Mouse (Mus musculus) adrenal gland, adult (tissue): ENCODE measurements around the gene Pate1.
A peak's percentile ranks its signal among the peaks of the same experiment; 100 is the strongest.

ENCODE experiments used
- DNase-seq, 2 experiments: peaks; one replicate each; pipeline ENCODE4 v3.0.0; 2022 to 2023; ENCODE audit warnings: low spot score in 1 of 2; ENCODE audit not compliant: inconsistent age in 2 of 2

The Pate1 gene

GRCm38 (mm10) chr9:35687013-35687412 lies at the start of gene Pate1:
Gene Pate1, minus strand, starts transcription at chr9:35687390.
- peak in 1 of 2 experiments; percentile 16 for DNase-seq

DNA sequence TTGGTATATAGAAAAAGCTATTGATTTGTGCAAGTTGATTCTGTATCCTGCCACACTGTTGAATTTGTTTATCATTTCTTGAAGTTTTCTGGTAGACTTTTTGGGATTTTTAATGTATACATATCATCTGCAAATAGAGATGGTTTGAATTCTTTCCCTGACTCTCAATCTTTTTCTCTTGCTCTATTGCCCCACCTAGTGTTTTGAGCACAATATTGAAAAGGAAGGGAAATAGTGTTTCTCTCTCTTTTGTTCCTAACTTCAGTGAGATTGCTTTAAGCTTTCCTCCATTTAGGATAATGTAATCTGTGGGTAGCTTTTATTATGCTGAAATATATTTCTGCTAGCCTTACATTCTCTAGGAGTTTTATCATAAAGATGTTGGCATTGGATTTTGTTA lies 20.1 kb upstream of the Pate1 start:
- DNase-seq: no peak

GRCm38 (mm10) chr9:35691924-35692323 lies 4.7 kb upstream of the Pate1 start:
- DNase-seq: no peak

DNA sequence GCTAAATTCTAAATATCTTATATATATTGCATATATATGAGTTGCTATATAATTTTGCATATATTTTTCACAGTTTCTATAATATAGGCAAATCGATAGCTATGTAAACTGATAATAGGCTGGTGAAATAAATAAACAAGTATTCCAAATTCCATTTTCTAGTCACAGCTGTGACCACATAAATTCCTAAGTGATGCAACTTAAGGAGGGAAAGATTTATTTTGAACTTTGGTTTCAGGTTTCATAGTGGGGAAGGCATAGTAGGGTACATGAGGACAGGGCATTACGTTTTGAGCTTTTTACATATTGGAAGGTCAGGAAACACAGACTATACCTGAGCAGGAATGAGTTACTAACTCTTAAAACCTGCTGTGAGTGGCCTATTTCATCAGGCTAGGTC lies 13.6 kb downstream of the Pate1 start:
- DNase-seq: no peak

DNA sequence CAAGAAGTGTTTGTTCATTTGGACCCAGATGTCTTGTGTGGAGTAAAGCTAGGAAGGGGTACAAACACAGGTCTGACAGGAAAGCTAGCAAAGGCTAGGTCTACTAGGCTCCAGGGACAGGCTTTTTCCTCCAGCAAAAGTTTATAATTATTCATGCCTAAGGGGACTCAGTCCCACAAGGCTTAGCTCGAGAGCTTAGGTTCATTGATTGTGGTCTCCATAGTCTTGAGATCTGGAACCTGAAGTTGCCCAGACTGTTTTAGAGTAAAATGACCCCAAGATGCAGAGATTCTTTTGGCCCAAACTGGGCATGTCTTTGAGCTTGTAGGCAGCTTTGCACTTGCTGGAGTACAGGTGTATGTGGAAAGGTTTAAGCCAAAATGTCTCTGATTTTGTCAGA lies 39.1 kb downstream of the Pate1 start, which contains the start of gene Pate3:
Pate3 (minus strand) TSS at position 101 of the 400 bp plus-strand sequence.
- no peak for DNase-seq
